Mouse (Mus musculus) retina, postnatal 1 day (tissue): Measurements from ENCODE around the gene Aldh1l2.

Source experiments
- DNase-seq: peaks from one replicate; pipeline ENCODE4 v3.0.0-alpha.2; 2012

Aldh1l2 gene

GRCm38 (mm10) chr10:83448582-83448981 is 85.4 kb downstream of the Aldh1l2 start:
- DNase-seq = no peak
